Mouse (Mus musculus): ENCODE results near the gene Myh11.

DNA sequence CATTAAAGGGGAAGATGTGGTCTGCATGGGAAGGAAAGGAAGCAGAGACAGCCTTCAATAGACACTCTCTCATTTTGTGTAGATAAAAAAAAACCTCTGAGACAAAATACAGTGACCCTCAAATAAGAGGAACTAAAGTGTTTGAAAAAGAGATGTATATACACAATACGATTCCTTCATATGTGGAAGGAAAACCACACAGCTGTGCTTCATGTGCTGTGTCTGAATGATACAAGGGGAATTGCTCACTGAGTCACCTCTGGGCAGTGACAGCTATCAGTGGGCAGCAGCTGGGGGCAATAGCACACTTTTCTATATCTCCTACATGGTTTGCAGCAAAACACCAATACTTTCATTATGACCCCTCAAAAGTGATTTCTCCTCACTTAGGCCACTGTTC is 16.2 kb upstream of the Myh11 start:
- TF ChIP-seq CTCF (IDR thresholded peaks at IDR 0.05; ENCODE audit: extremely low read depth, insufficient read depth, low read length): no peak
- no peak for TF ChIP-seq POLR2A (IDR thresholded peaks at IDR 0.05; ENCODE audit: extremely low read depth, insufficient read depth, low read length)
